Mouse (Mus musculus): ENCODE measurements around the gene Pi4kb.

Pi4kb gene

DNA sequence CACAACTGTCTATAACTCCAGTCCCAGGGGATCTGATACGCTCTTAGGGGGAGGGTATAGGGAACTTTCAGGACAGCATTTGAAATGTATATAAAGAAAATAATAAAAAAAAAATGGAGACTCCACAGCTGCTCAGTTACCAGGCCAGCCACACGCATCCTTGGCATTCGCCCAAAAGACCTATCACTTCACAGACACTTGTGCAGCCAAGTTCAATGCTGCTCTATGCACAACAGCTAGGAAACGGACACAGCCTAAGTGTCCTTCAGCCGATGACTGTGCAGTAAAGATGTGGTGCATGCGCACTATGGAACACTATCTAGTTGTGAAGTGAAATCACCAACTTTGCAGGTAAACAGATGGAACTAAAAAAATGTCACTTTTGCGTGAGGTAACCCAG lies 81.7 kb downstream of the Pi4kb start:
- DNase-seq (ENCODE audit: low spot score in 2 of 2), result no peak

Data from frontal cortex, postnatal 25 days (tissue).